Mouse (Mus musculus) limb, embryonic 14.5 days (tissue): ENCODE results near the gene Miox. TPM values are rescaled to one million over a fixed set of nuclear protein-coding genes. Genes with fewer than 3 reads are reported as not detected.

Experiments
- ATAC-seq: fragments of 200-750 bp; cut with Nextera tagmentation; 2 replicates; pipeline ENCODE4 v1.8.0; 2017; ENCODE audit warnings: low read depth, moderate number of reproducible peaks, moderate TSS enrichment; ENCODE audit not compliant: low FRiP score
- DNase-seq: peaks from one replicate; pipeline ENCODE4 v3.0.0-alpha.2; 2015; ENCODE audit warnings: low spot score
- H3K27ac ChIP-seq: fragments of 300-500 bp; sonication (generic); replicated peaks from 2 replicates; pipeline ENCODE4 v1.5.1; 2014; ENCODE audit warnings: low read depth, mild to moderate bottlenecking, low read length, moderate library complexity, mixed read lengths
- H3K27me3 ChIP-seq: fragments of 300-500 bp; sonication (generic); 2 replicates; pipeline ENCODE4 v1.6.1; 2014; ENCODE audit warnings: low read length, mixed read lengths; ENCODE audit not compliant: control insufficient read depth, insufficient read depth
- H3K36me3 ChIP-seq: fragments of 300-500 bp; sonication (generic); 2 replicates; pipeline ENCODE4 v1.6.1; 2014; ENCODE audit warnings: mild to moderate bottlenecking, low read length, moderate library complexity, mixed read lengths; ENCODE audit not compliant: control insufficient read depth, insufficient read depth
- H3K4me1 ChIP-seq: fragments of 300-500 bp; sonication (generic); 2 replicates; pipeline ENCODE4 v1.6.1; 2014; ENCODE audit warnings: antibody characterized with exemption, low read length, mixed read lengths; ENCODE audit not compliant: control insufficient read depth, insufficient read depth
- H3K4me2 ChIP-seq: fragments of 300-500 bp; sonication (generic); replicated peaks from 2 replicates; pipeline ENCODE4 v1.6.1; 2014; ENCODE audit warnings: low read depth, mild to moderate bottlenecking, low read length, moderate library complexity; ENCODE audit not compliant: severe bottlenecking
- H3K4me3 ChIP-seq: fragments of 300-500 bp; sonication (generic); replicated peaks from 2 replicates; pipeline ENCODE4 v1.5.1; 2014; ENCODE audit warnings: low read length
- H3K9ac ChIP-seq: fragments of 300-500 bp; sonication (generic); 2 replicates; pipeline ENCODE4 v1.6.1; 2014; ENCODE audit warnings: mild to moderate bottlenecking, low read depth, low read length, moderate library complexity; ENCODE audit not compliant: severe bottlenecking
- H3K9me3 ChIP-seq: fragments of 300-500 bp; sonication (generic); 2 replicates; pipeline ENCODE4 v1.6.1; 2016; ENCODE audit warnings: low read length; ENCODE audit not compliant: control insufficient read depth
- POLR2A ChIP-seq: fragments of 200-500 bp; IDR thresholded peaks from 2 replicates; pipeline ENCODE4 v1.8.0; 2012; ENCODE audit warnings: inconsistent platforms, mild to moderate bottlenecking, moderate library complexity, borderline replicate concordance; ENCODE audit not compliant: insufficient read depth, insufficient read length; ENCODE audit errors: extremely low read depth
- WGBS: fragments of 180-500 bp; shearing (Covaris S2); extraction: QIAGEN DNeasy Blood & Tissue Kit; methylation state at CpG from one replicate; pipeline ENCODE4 v1.1.7; 2014; 5-methylcytosine and 5-hydroxymethylcytosine counted together
- polyA plus RNA-seq, 2 experiments: library from polyadenylated mRNA; depleted of rRNA in 1 of 2; stranded (reverse) in 1 of 2; unstranded in 1 of 2; fragments of >200 nt; fragmentation: Nextera tagmentation in 1 of 2; extraction: Ambion mirVana in 1 of 2; gene quantifications; 2 replicates each; pipeline versions ENCODE4 v1.2.1 to v1.2.3; 2012 to 2014

Miox gene
- polyA plus RNA-seq, 2 experiments: not detected

DNA sequence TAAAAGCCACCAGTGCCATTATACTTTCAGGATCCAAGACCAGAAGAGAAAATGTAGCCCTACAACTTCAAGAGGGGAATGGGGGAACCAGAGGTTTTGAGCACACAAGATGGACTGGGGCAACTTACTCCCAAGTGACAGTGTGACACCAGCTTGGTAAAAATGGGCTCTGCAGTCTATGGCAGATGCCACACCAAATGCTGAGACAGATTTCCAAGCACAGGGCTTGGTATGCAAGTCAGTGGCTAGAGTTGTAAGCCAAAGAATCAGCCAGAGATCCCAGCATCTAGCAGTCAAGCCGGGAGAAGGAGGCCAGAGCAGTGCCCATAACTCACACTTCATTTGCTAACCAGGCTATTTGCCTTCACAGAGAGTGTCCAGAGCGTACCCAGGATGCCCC is 36.5 kb upstream of the Miox start:
- H3K9me3 ChIP-seq: no peaks in the 10 kb centered on the region
- H3K4me1 ChIP-seq: no peaks in the 10 kb centered on the region
- 94% methylated on average over 2 of the region's 2 CpGs for WGBS
- H3K27me3 ChIP-seq: no peaks in the 10 kb centered on the region
- no peak overlapping the region for H3K27ac ChIP-seq
- peaks cover 92% of the 10 kb centered on the region for H3K36me3 ChIP-seq
- DNase-seq (no peak), ATAC-seq (no peak)
- H3K9ac ChIP-seq: no peak overlapping the region
- no peak for TF ChIP-seq POLR2A
- H3K4me3 ChIP-seq: no peak overlapping the region
- no peak overlapping the region for H3K4me2 ChIP-seq

DNA sequence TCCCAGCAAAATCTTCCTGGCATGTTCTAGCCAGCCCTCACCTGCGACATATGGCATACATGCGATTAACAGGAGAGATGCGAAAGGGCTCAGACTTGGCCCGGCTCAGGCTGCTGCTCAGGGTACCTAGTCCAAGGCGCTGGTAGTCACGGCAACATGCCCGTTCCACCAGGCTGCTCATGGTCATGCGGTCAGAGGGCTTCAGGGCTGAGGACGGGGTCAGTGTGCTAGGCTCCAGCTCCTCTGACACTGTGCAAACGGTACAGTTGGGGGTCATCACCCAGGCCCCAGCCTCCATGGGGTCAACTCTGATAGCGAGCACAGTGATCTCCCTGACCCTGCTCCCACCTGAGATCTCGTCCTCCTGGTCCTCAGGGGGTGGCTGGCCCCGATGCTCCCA is 34.0 kb upstream of the Miox start:
- Histone ChIP-seq H3K27ac (no peak overlapping the region), H3K4me3 (no peak overlapping the region), H3K9me3 (no peaks in the 10 kb centered on the region), H3K9ac (no peak overlapping the region), H3K27me3 (no peaks in the 10 kb centered on the region), H3K36me3 (peaks cover 92% of the 10 kb centered on the region), H3K4me2 (no peak overlapping the region), H3K4me1 (no peaks in the 10 kb centered on the region)
- 96% methylated on average over 13 of the region's 13 CpGs for WGBS
- no peak for DNase-seq
- no peak for ATAC-seq
- TF ChIP-seq POLR2A: no peak

GRCm38 (mm10) chr15:89300600-89300999 is 33.6 kb upstream of the Miox start:
- ATAC-seq (no peak), DNase-seq (no peak)
- 95% methylated on average over 8 of the region's 8 CpGs for WGBS
- H3K9me3 ChIP-seq: no peaks in the 10 kb centered on the region
- no peak overlapping the region for H3K9ac ChIP-seq
- no peak for TF ChIP-seq POLR2A
- H3K27ac ChIP-seq: no peak overlapping the region
- no peak overlapping the region for H3K4me2 ChIP-seq
- no peaks in the 10 kb centered on the region for H3K27me3 ChIP-seq
- H3K4me3 ChIP-seq: no peak overlapping the region
- no peaks in the 10 kb centered on the region for H3K4me1 ChIP-seq
- peaks cover 92% of the 10 kb centered on the region for H3K36me3 ChIP-seq

- DNase-seq: no peak
- 75% methylated on average over 1 of the region's 1 CpGs for WGBS
Measured at GRCm38 (mm10) chr15:89305966-89306365, 28.2 kb upstream of the Miox start.

GRCm38 (mm10) chr15:89307461-89307860 is 26.7 kb upstream of the Miox start:
- DNase-seq: no peak
- Histone ChIP-seq H3K4me2 (no peak overlapping the region), H3K4me3 (no peak overlapping the region), H3K27me3 (no peaks in the 10 kb centered on the region), H3K9ac (no peak overlapping the region), H3K36me3 (peaks cover 49% of the 10 kb centered on the region), H3K27ac (no peak overlapping the region), H3K4me1 (no peaks in the 10 kb centered on the region), H3K9me3 (no peaks in the 10 kb centered on the region)
- no peak for ATAC-seq
- no peak for TF ChIP-seq POLR2A
- WGBS: 91% methylated on average over 13 of the region's 13 CpGs

More at GRCm38 (mm10) chr15:89305966-89306365, 28.2 kb upstream of the Miox start:
- Histone ChIP-seq H3K4me2 (no peak overlapping the region), H3K27me3 (no peaks in the 10 kb centered on the region), H3K9me3 (no peaks in the 10 kb centered on the region), H3K4me3 (no peak overlapping the region), H3K36me3 (peaks cover 64% of the 10 kb centered on the region), H3K9ac (no peak overlapping the region), H3K4me1 (no peaks in the 10 kb centered on the region), H3K27ac (no peak overlapping the region)
- no peak for ATAC-seq
- TF ChIP-seq POLR2A: no peak
